Mouse (Mus musculus) forebrain, embryonic 16.5 days (tissue): ENCODE measurements around the gene Mier3. TPM values are rescaled to one million over a fixed set of nuclear protein-coding genes. Genes with fewer than 3 reads are reported as not detected.

Source experiments
- ATAC-seq: fragments of 200-750 bp; cut with Nextera tagmentation; 2 replicates; pipeline ENCODE4 v1.8.0; 2017; ENCODE audit warnings: mild to moderate bottlenecking, moderate library complexity
- H3K27ac ChIP-seq: fragments of 300-500 bp; sonication (generic); 2 replicates; pipeline ENCODE4 v1.5.1; 2014; ENCODE audit warnings: low read length, control low read depth
- H3K27me3 ChIP-seq: fragments of 300-500 bp; sonication (generic); replicated peaks from 2 replicates; pipeline ENCODE4 v1.6.1; 2014; ENCODE audit warnings: low read length; ENCODE audit not compliant: control insufficient read depth, insufficient read depth
- H3K36me3 ChIP-seq: fragments of 300-500 bp; sonication (generic); 2 replicates; pipeline ENCODE4 v1.6.1; 2014; ENCODE audit not compliant: control insufficient read depth, insufficient read depth
- H3K4me1 ChIP-seq: fragments of 300-500 bp; sonication (generic); replicated peaks from 2 replicates; pipeline ENCODE4 v1.6.1; 2014; ENCODE audit warnings: low read length; ENCODE audit not compliant: control insufficient read depth, insufficient read depth
- H3K4me2 ChIP-seq: fragments of 300-500 bp; sonication (generic); 2 replicates; pipeline ENCODE4 v1.6.1; 2014; ENCODE audit warnings: mild to moderate bottlenecking, low read length, control low read depth
- H3K4me3 ChIP-seq: fragments of 300-500 bp; sonication (generic); replicated peaks from 2 replicates; pipeline ENCODE4 v1.5.1; 2014; ENCODE audit warnings: mild to moderate bottlenecking, low read length, control low read depth
- H3K9ac ChIP-seq: fragments of 300-500 bp; sonication (generic); replicated peaks from 2 replicates; pipeline ENCODE4 v1.6.1; 2014; ENCODE audit warnings: low read depth, low read length, control low read depth
- H3K9me3 ChIP-seq: fragments of 300-500 bp; sonication (generic); 2 replicates; pipeline ENCODE4 v1.6.1; 2016; ENCODE audit warnings: low read length; ENCODE audit not compliant: control insufficient read depth
- WGBS: fragments of 180-500 bp; shearing (Covaris S2); extraction: QIAGEN DNeasy Blood & Tissue Kit; methylation state at CpG from one replicate; pipeline ENCODE4 v1.1.7; 2014; 5-methylcytosine and 5-hydroxymethylcytosine counted together
- polyA plus RNA-seq: library from polyadenylated mRNA; unstranded; fragments of >200 nt; fragmentation: Nextera tagmentation; extraction: Ambion mirVana; gene quantifications from 2 replicates; pipeline ENCODE4 v1.2.1, GENCODE M21; 2015

Mier3 gene
- polyA plus RNA-seq, 1 experiment from 2014 or later = 21.1 TPM

DNA sequence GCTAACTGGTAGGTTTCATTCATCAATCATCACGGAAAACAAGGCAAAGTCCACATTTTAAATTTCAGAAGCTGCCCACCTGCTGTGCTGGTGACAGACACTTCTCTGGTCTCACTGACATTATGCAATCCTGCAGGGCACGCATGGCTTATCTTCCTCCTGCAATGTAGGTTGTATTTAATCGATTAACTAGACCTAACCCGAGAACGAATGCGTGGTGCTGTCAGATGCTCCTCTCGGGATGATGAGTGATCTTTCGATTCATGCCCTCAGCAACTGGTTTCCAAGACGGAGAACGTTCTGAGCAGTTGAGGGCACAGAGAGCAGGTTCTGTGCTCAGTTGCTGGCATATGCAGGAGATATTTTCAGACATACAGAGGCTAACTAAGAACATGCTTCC is 24.5 kb upstream of the Mier3 start:
- no peaks in the 10 kb centered on the region for H3K9me3 ChIP-seq
- no peak overlapping the region for H3K4me3 ChIP-seq
- no peaks in the 10 kb centered on the region for H3K27me3 ChIP-seq
- no peak overlapping the region for H3K4me2 ChIP-seq
- H3K9ac ChIP-seq = no peak overlapping the region
- 89% methylated on average over 10 of the region's 10 CpGs for WGBS
- no peak overlapping the region for H3K27ac ChIP-seq
- H3K4me1 ChIP-seq = no peaks in the 10 kb centered on the region
- ATAC-seq = no peak
- H3K36me3 ChIP-seq = no peaks in the 10 kb centered on the region

DNA sequence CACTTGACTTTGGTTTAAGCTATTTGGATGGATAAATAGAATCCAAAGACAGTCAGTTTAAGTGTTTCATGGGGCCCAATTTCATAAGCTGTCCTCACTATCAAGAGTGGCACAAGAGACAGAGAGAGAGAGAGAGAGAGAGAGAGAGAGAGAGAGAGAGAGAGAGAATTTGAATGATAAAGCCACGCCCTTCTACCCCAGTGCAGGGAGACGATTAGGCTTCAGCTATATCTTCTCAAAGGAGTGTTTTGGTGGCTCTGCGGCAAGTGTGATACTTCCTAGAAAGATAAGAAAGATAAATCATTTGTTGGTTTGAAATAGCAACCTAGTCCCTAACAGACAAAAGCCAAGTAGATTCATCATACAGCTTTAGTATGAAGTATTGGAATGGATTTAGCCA is 24.0 kb upstream of the Mier3 start:
- no peaks in the 10 kb centered on the region for H3K36me3 ChIP-seq
- no peak overlapping the region for H3K27ac ChIP-seq
- H3K4me3 ChIP-seq = no peak overlapping the region
- no peaks in the 10 kb centered on the region for H3K9me3 ChIP-seq
- 84% methylated on average over 3 of the region's 3 CpGs for WGBS
- H3K4me1 ChIP-seq = no peaks in the 10 kb centered on the region
- H3K27me3 ChIP-seq = no peaks in the 10 kb centered on the region
- no peak for ATAC-seq
- no peak overlapping the region for H3K4me2 ChIP-seq
- H3K9ac ChIP-seq = no peak overlapping the region

DNA sequence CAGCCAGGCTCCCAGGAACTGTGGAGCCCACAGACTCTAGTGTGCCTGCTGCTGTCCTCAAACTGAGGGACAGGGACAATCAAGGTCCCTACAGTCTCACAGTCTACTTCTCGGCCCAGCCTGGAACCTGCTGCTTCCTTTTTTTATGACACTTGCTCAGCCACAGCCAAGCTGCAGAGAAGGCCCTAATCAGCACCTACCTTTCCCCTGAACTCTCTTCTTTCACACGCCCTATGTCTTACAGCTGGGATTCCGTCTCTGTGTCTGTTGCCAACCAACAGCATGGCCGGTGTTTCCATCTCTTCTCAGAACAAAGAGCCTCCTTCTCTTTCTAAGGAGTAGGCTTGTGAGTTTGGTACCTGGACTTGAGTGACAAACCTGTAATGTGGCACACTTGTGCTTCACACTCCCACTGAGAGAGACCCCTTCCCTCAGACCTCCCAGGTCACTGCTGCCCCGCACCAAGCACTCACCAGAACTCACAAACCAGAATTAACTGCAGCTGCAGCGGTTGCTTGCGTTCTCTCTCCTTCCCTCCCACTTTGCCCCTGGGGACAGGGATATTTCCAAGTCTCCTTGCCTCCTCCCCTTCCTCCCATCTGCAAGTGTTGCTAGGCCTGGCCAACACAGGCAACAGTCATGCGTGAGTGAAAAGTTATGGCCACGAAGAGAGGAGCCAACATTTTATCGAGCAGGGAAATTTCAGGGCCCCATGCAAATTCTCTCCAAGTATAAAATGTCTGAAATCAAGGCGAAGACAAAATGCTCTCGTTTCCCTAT is 22.1 kb upstream of the Mier3 start:
- H3K4me2 ChIP-seq = no peak overlapping the region
- H3K4me1 ChIP-seq = no peaks in the 10 kb centered on the region
- 77% methylated on average over 12 of the region's 12 CpGs for WGBS
- no peaks in the 10 kb centered on the region for H3K27me3 ChIP-seq
- ATAC-seq = no peak
- no peak overlapping the region for H3K27ac ChIP-seq
- H3K9ac ChIP-seq = no peak overlapping the region
- no peaks in the 10 kb centered on the region for H3K9me3 ChIP-seq
- H3K4me3 ChIP-seq = no peak overlapping the region
- no peaks in the 10 kb centered on the region for H3K36me3 ChIP-seq

DNA sequence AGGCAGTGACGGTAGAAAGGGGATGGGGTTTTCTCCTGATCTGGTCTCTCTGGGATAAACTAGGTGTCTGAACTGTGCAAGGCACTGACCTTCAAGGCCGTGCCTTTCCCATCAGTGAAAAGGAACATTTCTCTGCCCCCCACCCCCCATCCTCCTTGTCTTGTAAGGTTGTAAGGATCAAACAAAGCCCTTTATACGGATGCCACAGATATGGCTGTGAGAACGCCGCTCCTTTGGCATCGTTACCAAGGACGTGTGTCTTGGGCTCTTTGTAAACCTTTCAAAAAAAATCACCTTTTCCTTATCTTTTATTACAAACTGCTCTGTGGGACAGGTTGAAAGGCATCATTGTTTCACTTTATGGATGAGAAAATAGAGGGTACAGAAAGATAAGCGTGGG is 21.3 kb upstream of the Mier3 start:
- no peak overlapping the region for H3K9ac ChIP-seq
- H3K4me2 ChIP-seq = no peak overlapping the region
- H3K4me1 ChIP-seq = no peaks in the 10 kb centered on the region
- whole genome bisulfite sequencing = 50% methylated on average over 8 of the region's 8 CpGs
- H3K36me3 ChIP-seq = no peaks in the 10 kb centered on the region
- no peak for ATAC-seq
- no peaks in the 10 kb centered on the region for H3K9me3 ChIP-seq
- no peak overlapping the region for H3K27ac ChIP-seq
- no peak overlapping the region for H3K4me3 ChIP-seq
- no peaks in the 10 kb centered on the region for H3K27me3 ChIP-seq

DNA sequence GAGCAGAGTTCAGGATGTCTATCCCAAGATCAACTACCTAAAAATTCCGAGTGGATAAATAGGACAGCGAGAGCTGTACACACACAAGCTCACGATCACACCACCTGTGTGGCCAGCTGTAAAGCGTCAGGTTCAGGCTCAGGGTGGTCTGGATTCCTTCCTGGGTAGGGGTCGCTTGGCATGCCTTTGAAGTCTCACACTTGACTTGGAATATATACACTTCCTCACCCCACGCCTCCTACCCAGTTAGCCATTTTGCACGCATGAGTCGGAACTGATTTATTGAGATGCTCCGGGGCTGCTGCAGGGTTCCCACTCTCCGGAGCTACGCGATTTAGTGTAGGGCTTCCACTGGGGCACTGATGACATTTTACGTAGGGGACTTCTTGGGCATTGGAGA is 20.7 kb upstream of the Mier3 start:
- ATAC-seq = no peak
- WGBS = 84% methylated on average over 13 of the region's 13 CpGs
- Histone ChIP-seq H3K9ac (no peak overlapping the region), H3K27me3 (no peaks in the 10 kb centered on the region), H3K36me3 (no peaks in the 10 kb centered on the region), H3K9me3 (no peaks in the 10 kb centered on the region), H3K27ac (no peak overlapping the region), H3K4me2 (no peak overlapping the region), H3K4me1 (no peaks in the 10 kb centered on the region), H3K4me3 (no peak overlapping the region)

DNA sequence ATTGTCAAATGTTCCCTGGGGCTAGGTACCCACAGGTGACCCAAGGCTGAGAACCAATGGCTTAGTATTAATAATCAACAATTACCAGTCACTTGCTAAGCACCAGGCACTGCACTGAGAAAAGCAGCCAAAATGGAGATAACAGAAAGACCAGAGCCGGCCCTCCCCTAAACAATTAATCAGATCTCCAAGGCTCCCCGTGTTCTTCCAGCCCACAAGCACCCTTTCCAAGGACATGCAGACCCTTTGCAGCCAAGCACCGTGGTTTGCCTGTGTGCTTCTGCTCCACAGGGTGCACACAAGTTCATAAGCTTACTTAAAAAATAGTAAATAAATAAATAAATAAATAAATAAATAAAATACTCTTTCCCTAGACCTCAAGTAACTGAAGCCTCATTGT is 20.2 kb upstream of the Mier3 start:
- WGBS = 78% methylated on average over 3 of the region's 3 CpGs
- no peaks in the 10 kb centered on the region for H3K4me1 ChIP-seq
- no peak for ATAC-seq

DNA sequence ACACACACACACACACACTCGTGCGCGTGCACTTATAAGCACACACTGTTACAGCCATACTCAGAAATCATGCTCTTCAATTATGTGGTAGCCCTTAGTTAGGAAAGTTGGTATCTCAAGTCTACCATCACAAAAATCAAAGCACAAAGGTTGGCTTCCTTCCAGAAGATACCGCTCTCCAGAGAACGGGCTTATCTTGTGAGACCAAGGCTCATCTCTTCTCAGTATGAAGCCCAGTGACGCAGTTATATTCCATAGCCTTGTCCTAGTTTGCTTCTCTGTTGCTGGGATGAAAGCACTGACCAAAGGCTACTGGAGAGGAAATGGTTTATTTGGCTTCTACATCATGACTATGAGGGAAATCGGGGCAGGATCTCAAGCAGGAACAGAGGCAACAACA is 12.8 kb upstream of the Mier3 start:
- WGBS = 95% methylated on average over 7 of the region's 7 CpGs
- no peaks in the 10 kb centered on the region for H3K36me3 ChIP-seq
- no peak overlapping the region for H3K4me3 ChIP-seq
- H3K27me3 ChIP-seq = no peaks in the 10 kb centered on the region
- no peaks in the 10 kb centered on the region for H3K9me3 ChIP-seq
- no peak overlapping the region for H3K27ac ChIP-seq
- no peak for ATAC-seq
- H3K9ac ChIP-seq = no peak overlapping the region
- H3K4me2 ChIP-seq = no peak overlapping the region
- H3K4me1 ChIP-seq = no peaks in the 10 kb centered on the region

More for the DNA sequence above, 20.2 kb upstream of the Mier3 start:
- H3K9ac ChIP-seq = no peak overlapping the region
- no peak overlapping the region for H3K4me2 ChIP-seq
- H3K27ac ChIP-seq = no peak overlapping the region
- H3K4me3 ChIP-seq = no peak overlapping the region
- no peaks in the 10 kb centered on the region for H3K9me3 ChIP-seq
- H3K27me3 ChIP-seq = no peaks in the 10 kb centered on the region
- H3K36me3 ChIP-seq = no peaks in the 10 kb centered on the region

DNA sequence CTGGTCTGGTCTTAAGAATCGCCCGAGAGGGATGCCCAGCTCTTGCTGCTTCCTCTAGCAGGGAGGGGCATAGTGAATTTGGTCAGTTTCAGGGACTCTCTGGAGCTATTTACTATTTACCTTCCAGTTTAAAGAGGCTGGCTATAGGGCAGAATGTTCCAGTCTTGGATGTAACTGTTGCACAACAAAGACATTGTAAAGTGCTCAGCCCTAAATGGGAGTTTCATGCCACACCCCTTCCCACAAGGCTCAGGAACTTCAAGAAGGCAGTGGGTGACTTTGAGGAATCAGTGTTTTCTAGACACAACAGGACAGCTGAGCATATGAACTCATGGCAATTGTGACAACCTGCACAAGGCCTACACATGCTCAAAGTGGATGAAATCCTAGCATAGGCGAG is 3.9 kb upstream of the Mier3 start:
- no peaks in the 10 kb centered on the region for H3K4me1 ChIP-seq
- H3K4me2 ChIP-seq = no peak overlapping the region
- no peaks in the 10 kb centered on the region for H3K27me3 ChIP-seq
- H3K9me3 ChIP-seq = no peaks in the 10 kb centered on the region; the same call in 1 of the 2 replicates
- H3K36me3 ChIP-seq = no peaks in the 10 kb centered on the region
- H3K4me3 ChIP-seq = no peak overlapping the region
- H3K27ac ChIP-seq = no peak overlapping the region
- WGBS = 89% methylated on average over 3 of the region's 3 CpGs
- no peak overlapping the region for H3K9ac ChIP-seq
- ATAC-seq = no peak

DNA sequence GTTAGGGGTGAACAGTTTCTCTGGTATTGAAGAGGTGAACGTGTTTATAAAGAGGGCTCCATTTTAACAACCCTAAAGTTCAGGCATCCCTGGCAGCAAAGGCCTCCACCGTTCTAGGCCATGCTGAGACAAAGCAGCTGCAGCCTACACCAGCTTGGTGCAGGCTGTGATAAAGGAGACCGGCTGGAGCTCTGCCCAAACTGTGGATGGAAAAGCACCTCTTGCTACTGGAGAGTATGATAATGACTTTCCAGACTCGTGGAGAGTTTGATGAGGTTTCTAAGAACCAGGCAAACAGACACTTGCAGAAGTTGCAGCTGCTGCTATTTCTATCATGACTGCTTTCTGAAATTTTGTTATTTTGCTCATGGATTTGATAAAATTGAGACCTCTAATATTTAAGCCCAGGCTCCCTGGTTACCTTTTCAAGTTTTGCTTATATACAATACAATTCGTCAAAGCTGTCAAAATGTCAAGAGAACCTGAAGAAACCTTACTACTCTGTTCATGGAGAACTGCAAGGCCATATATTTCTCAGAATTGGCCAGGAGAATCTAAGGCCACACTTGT is 3.4 kb downstream of the Mier3 start:
- Histone ChIP-seq H3K9me3 (no peaks in the 10 kb centered on the region), H3K27ac (no peak overlapping the region), H3K9ac (no peak overlapping the region), H3K4me1 (peaks cover 12% of the 10 kb centered on the region; the same call in 1 of the 2 replicates), H3K4me2 (no peak overlapping the region), H3K4me3 (no peak overlapping the region), H3K27me3 (no peaks in the 10 kb centered on the region), H3K36me3 (no peaks in the 10 kb centered on the region)
- ATAC-seq = no peak
- WGBS = 30% methylated on average over 5 of the region's 5 CpGs
